Mouse (Mus musculus): ENCODE data around the gene Stac3.

Gene Stac3

GRCm38 (mm10) chr10:127500894-127501893 lies at the start of gene Stac3:
Stac3 (plus strand) TSS chr10:127501686.
- DNase-seq (ENCODE audit: low spot score), result no peak

GRCm38 (mm10) chr10:127453701-127454100 lies 47.8 kb upstream of the Stac3 start:
- DNase-seq (ENCODE audit: low spot score), result no peak

- DNase-seq (ENCODE audit: low spot score), result no peak
Measured at GRCm38 (mm10) chr10:127462411-127463096, 38.9 kb upstream of the Stac3 start.

- no peak for DNase-seq (ENCODE audit: low spot score)
Measured at GRCm38 (mm10) chr10:127471281-127471988, 30.1 kb upstream of the Stac3 start.

GRCm38 (mm10) chr10:127472722-127473121 lies 28.8 kb upstream of the Stac3 start:
- DNase-seq (ENCODE audit: low spot score), result no peak

- no peak for DNase-seq (ENCODE audit: low spot score)
Measured at GRCm38 (mm10) chr10:127475175-127475574, 26.3 kb upstream of the Stac3 start.

- DNase-seq (ENCODE audit: low spot score), result no peak
Measured at GRCm38 (mm10) chr10:127476541-127476940, 24.9 kb upstream of the Stac3 start.

GRCm38 (mm10) chr10:127477301-127477700 lies 24.2 kb upstream of the Stac3 start:
- no peak for DNase-seq (ENCODE audit: low spot score)

- DNase-seq (ENCODE audit: low spot score), result no peak
Measured at GRCm38 (mm10) chr10:127479131-127479530, 22.4 kb upstream of the Stac3 start.

- no peak for DNase-seq (ENCODE audit: low spot score)
Measured at GRCm38 (mm10) chr10:127480833-127481813, 20.4 kb upstream of the Stac3 start.

- no peak for DNase-seq (ENCODE audit: low spot score)
Measured at GRCm38 (mm10) chr10:127485235-127485634, 16.3 kb upstream of the Stac3 start.

GRCm38 (mm10) chr10:127488856-127489255 lies 12.6 kb upstream of the Stac3 start:
- DNase-seq (ENCODE audit: low spot score), result no peak

GRCm38 (mm10) chr10:127490160-127491127 lies 11.0 kb upstream of the Stac3 start:
- no peak for DNase-seq (ENCODE audit: low spot score)

GRCm38 (mm10) chr10:127491128-127491512 lies 10.4 kb upstream of the Stac3 start:
- no peak for DNase-seq (ENCODE audit: low spot score)

- no peak for DNase-seq (ENCODE audit: low spot score)
Measured at GRCm38 (mm10) chr10:127492118-127492517, 9.4 kb upstream of the Stac3 start.

GRCm38 (mm10) chr10:127496156-127496555 lies 5.3 kb upstream of the Stac3 start:
- no peak for DNase-seq (ENCODE audit: low spot score)

GRCm38 (mm10) chr10:127499516-127499915 lies 2.0 kb upstream of the Stac3 start:
- DNase-seq (ENCODE audit: low spot score), result no peak

GRCm38 (mm10) chr10:127500042-127500441 lies 1.4 kb upstream of the Stac3 start:
- no peak for DNase-seq (ENCODE audit: low spot score)

- DNase-seq (ENCODE audit: low spot score), result peak; percentile 88
Measured at GRCm38 (mm10) chr10:127508239-127508638, 6.8 kb downstream of the Stac3 start.

All from testis, postnatal 10 days (tissue).